Mouse (Mus musculus): ENCODE measurements at regions not wholly inside any gene's neighbourhood (a gene's known extent, or its start where the extent isn't known, plus 50 kb on each side); places are given as distances from the start of the nearest gene placed in this dataset.

- Histone ChIP-seq H3K36me3 (replicated peaks; ENCODE audit: low read length) (no peaks in the 10 kb centered on the region), H3K4me3 (replicated peaks) (peak overlapping the region; percentile 71), H3K9me3 (peaks cover 8% of the 10 kb centered on the region; the same call in 1 of the 2 replicates), H3K4me1 (peaks cover 12% of the 10 kb centered on the region), H3K27me3 (replicated peaks) (peaks cover 12% of the 10 kb centered on the region)
- TF ChIP-seq FLI1 (IDR thresholded peaks at IDR 0.05; ENCODE audit: low read length) = no peak
Observed at GRCm38 (mm10) chr10:66814565-66815201, 281.2 kb upstream of the Jmjd1c start.

GRCm38 (mm10) chr10:66815951-66816350 is 280.0 kb upstream of the Jmjd1c start:
- H3K9me3 ChIP-seq = peaks cover 8% of the 10 kb centered on the region; the same call in 1 of the 2 replicates

GRCm38 (mm10) chr10:66816776-66817175 is 279.1 kb upstream of the Jmjd1c start:
- H3K9me3 ChIP-seq = peaks cover 5% of the 10 kb centered on the region; the same call in 1 of the 2 replicates
- TF ChIP-seq FLI1 (IDR thresholded peaks at IDR 0.05; ENCODE audit: low read length) (no peak), GATA1 (IDR thresholded peaks at IDR 0.05; ENCODE audit: borderline replicate concordance, low read length) (no peak)
- no peaks in the 10 kb centered on the region for H3K36me3 ChIP-seq (replicated peaks; ENCODE audit: low read length)

More at GRCm38 (mm10) chr10:66815951-66816350, 280.0 kb upstream of the Jmjd1c start:
- TF ChIP-seq GATA1 (IDR thresholded peaks at IDR 0.05; ENCODE audit: borderline replicate concordance, low read length) (no peak), FLI1 (IDR thresholded peaks at IDR 0.05; ENCODE audit: low read length) (no peak)
- Histone ChIP-seq H3K4me3 (replicated peaks) (no peak overlapping the region), H3K27me3 (replicated peaks) (peaks cover 12% of the 10 kb centered on the region), H3K4me1 (peaks cover 12% of the 10 kb centered on the region), H3K36me3 (replicated peaks; ENCODE audit: low read length) (no peaks in the 10 kb centered on the region)

GRCm38 (mm10) chr10:66817876-66818275 is 278.0 kb upstream of the Jmjd1c start:
- H3K4me3 ChIP-seq (replicated peaks) = no peak overlapping the region
- H3K9me3 ChIP-seq = peaks cover 3% of the 10 kb centered on the region; the same call in 1 of the 2 replicates
- TF ChIP-seq FLI1 (IDR thresholded peaks at IDR 0.05; ENCODE audit: low read length) = no peak
- no peak for TF ChIP-seq GATA1 (IDR thresholded peaks at IDR 0.05; ENCODE audit: borderline replicate concordance, low read length)
- H3K4me1 ChIP-seq = peaks cover 12% of the 10 kb centered on the region
- H3K27me3 ChIP-seq (replicated peaks) = peaks cover 8% of the 10 kb centered on the region
- no peaks in the 10 kb centered on the region for H3K36me3 ChIP-seq (replicated peaks; ENCODE audit: low read length)

More at GRCm38 (mm10) chr10:66816776-66817175, 279.1 kb upstream of the Jmjd1c start:
- Histone ChIP-seq H3K4me3 (replicated peaks) (no peak overlapping the region), H3K4me1 (peaks cover 12% of the 10 kb centered on the region), H3K27me3 (replicated peaks) (peaks cover 9% of the 10 kb centered on the region)

GRCm38 (mm10) chr10:66819517-66819916 is 276.4 kb upstream of the Jmjd1c start:
- Histone ChIP-seq H3K4me3 (replicated peaks) (no peak overlapping the region), H3K36me3 (replicated peaks; ENCODE audit: low read length) (no peaks in the 10 kb centered on the region), H3K4me1 (peaks cover 5% of the 10 kb centered on the region; the same call in 1 of the 2 replicates), H3K9me3 (peaks cover 4% of the 10 kb centered on the region; the same call in 1 of the 2 replicates), H3K27me3 (replicated peaks) (peaks cover 8% of the 10 kb centered on the region)
- no peak for TF ChIP-seq GATA1 (IDR thresholded peaks at IDR 0.05; ENCODE audit: borderline replicate concordance, low read length)
- no peak for TF ChIP-seq FLI1 (IDR thresholded peaks at IDR 0.05; ENCODE audit: low read length)

GRCm38 (mm10) chr10:66825737-66826136 is 270.2 kb upstream of the Jmjd1c start:
- Histone ChIP-seq H3K27me3 (replicated peaks) (no peaks in the 10 kb centered on the region), H3K36me3 (replicated peaks; ENCODE audit: low read length) (no peaks in the 10 kb centered on the region), H3K9me3 (peaks cover 8% of the 10 kb centered on the region), H3K4me3 (replicated peaks) (no peak overlapping the region), H3K4me1 (no peaks in the 10 kb centered on the region)
- TF ChIP-seq FLI1 (IDR thresholded peaks at IDR 0.05; ENCODE audit: low read length) (no peak), GATA1 (IDR thresholded peaks at IDR 0.05; ENCODE audit: borderline replicate concordance, low read length) (no peak)

GRCm38 (mm10) chr10:66826327-66826726 is 269.6 kb upstream of the Jmjd1c start:
- H3K4me3 ChIP-seq (replicated peaks) = no peak overlapping the region
- H3K4me1 ChIP-seq = no peaks in the 10 kb centered on the region
- H3K27me3 ChIP-seq (replicated peaks) = no peaks in the 10 kb centered on the region
- H3K36me3 ChIP-seq (replicated peaks; ENCODE audit: low read length) = no peaks in the 10 kb centered on the region
- TF ChIP-seq GATA1 (IDR thresholded peaks at IDR 0.05; ENCODE audit: borderline replicate concordance, low read length) = no peak
- H3K9me3 ChIP-seq = peaks cover 8% of the 10 kb centered on the region

GRCm38 (mm10) chr10:66834974-66835373 is 261.0 kb upstream of the Jmjd1c start:
- Histone ChIP-seq H3K4me3 (replicated peaks) (no peak overlapping the region), H3K9me3 (peaks cover 18% of the 10 kb centered on the region), H3K36me3 (replicated peaks; ENCODE audit: low read length) (no peaks in the 10 kb centered on the region), H3K27me3 (replicated peaks) (no peaks in the 10 kb centered on the region), H3K4me1 (no peaks in the 10 kb centered on the region)
- TF ChIP-seq GATA1 (IDR thresholded peaks at IDR 0.05; ENCODE audit: borderline replicate concordance, low read length) (no peak), FLI1 (IDR thresholded peaks at IDR 0.05; ENCODE audit: low read length) (no peak)

GRCm38 (mm10) chr10:66839058-66839457 is 256.9 kb upstream of the Jmjd1c start:
- Histone ChIP-seq H3K27me3 (replicated peaks) (peaks cover 2% of the 10 kb centered on the region), H3K4me1 (no peaks in the 10 kb centered on the region), H3K9me3 (peaks cover 25% of the 10 kb centered on the region), H3K4me3 (replicated peaks) (no peak overlapping the region), H3K36me3 (replicated peaks; ENCODE audit: low read length) (no peaks in the 10 kb centered on the region)
- no peak for TF ChIP-seq GATA1 (IDR thresholded peaks at IDR 0.05; ENCODE audit: borderline replicate concordance, low read length)

GRCm38 (mm10) chr10:66843258-66843657 is 252.7 kb upstream of the Jmjd1c start:
- Histone ChIP-seq H3K27me3 (replicated peaks) (peaks cover 2% of the 10 kb centered on the region), H3K36me3 (replicated peaks; ENCODE audit: low read length) (no peaks in the 10 kb centered on the region), H3K4me3 (replicated peaks) (no peak overlapping the region), H3K9me3 (peaks cover 10% of the 10 kb centered on the region), H3K4me1 (no peaks in the 10 kb centered on the region)
- TF ChIP-seq GATA1 (IDR thresholded peaks at IDR 0.05; ENCODE audit: borderline replicate concordance, low read length) (no peak), FLI1 (IDR thresholded peaks at IDR 0.05; ENCODE audit: low read length) (no peak)
